Mouse (Mus musculus) cerebellum, adult 18-20 months (tissue): ENCODE data around the gene Ubtfl1.
"Not testable (repeated sequence)": the region's sequence is repeated elsewhere in the genome, so short reads cannot be mapped to it uniquely, and the experiment has no call there.

Experiments
- DNase-seq, 2 experiments: peaks; one replicate each; pipeline ENCODE4 v3.0.0; 2021

Ubtfl1 gene

DNA sequence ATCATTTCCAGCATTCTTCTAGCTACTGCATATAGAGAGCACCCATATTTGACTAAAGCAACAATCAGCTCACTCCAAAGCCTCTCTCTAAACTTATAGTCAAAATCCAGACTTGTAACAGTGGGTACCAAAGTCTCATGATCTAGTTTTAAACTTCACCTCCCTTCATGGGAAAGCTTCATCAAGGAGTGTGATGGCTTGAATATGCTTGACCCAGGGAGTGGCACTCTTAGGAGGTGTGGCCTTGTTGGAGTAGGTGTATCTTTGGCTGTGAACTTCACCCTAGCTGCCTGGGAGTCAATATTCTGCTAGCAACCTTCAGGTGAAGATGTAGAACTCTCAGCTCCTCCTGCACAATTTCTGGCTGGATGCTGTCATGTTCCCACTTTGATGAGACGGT, at the start of gene Ubtfl1:
Gene Ubtfl1 (plus strand): TSS at position 301 of the 400 bp plus-strand sequence.
- DNase-seq, result no peak

- DNase-seq, result not testable (repeated sequence)
Observed at GRCm38 (mm10) chr9:18373026-18373425, 31.2 kb upstream of the Ubtfl1 start.

DNA sequence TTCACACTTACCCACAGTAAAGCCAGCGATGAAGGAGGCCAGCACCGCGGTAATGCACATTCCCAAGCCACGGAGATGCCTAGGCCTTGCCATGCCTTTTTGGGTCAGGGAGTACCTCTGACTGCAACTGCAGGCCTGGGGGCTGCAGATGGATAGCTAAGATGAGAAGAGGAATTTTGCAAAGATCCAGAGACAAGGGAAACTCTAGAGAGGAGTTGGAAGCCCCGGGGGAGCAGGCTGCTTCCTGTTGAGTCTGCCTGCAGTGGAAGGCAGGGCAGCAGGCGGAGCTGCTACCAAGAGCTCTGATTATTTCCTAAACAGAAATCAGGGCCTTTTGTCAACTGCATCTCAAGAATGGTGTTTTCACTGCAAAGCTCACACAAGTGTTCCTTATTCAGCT, 18.4 kb upstream of the Ubtfl1 start:
- DNase-seq, result no peak

GRCm38 (mm10) chr9:18399629-18400028, 4.6 kb upstream of the Ubtfl1 start:
- DNase-seq, result no peak

DNA sequence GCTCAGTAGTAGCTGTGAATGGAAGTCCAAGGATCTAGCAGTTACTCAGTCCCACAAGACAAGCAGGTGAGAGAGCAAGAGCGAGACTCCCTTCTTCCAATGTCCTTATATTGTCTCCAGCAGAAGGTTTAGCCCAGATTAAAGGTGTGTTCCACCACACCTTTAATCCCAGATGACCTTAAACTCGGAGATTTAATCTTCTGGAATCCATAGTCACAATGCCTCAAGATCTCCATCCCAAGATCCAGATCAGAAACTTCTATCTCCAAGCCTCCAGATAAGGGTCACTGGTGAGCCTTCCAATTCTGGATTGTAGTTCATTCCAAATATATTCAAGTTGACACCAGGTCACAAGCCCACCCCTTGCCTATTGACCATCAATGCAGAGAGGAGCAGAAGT, 1.3 kb upstream of the Ubtfl1 start, which contains the start of gene Naalad2:
Gene Naalad2 (minus strand): TSS at position 101 of the 400 bp plus-strand sequence.
- not testable (repeated sequence) for DNase-seq

DNA sequence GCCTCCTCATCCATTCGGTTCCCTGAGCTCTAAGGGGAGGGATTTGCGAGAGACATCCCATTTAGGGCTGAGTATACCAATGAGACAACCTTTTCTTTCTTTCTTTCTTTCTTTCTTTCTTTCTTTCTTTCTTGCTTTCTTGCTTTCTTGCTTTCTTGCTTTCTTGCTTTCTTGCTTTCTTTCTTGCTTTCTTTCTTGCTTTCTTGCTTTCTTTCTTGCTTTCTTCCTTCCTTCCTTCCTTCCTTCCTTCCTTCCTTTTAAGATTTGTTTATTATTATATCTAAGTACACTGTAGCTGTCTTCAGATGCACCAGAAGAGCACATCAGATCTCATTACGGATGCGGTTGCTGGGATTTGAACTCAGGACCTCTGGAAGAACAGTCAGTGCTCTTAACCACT, 8.2 kb downstream of the Ubtfl1 start:
- not testable (repeated sequence) for DNase-seq

- DNase-seq, result no peak
Observed at GRCm38 (mm10) chr9:18430354-18430753, 26.1 kb downstream of the Ubtfl1 start, which contains the start of gene Mbd3l2. Mbd3l2 (plus strand) TSS chr9:18430654.

GRCm38 (mm10) chr9:18431687-18432086, 27.5 kb downstream of the Ubtfl1 start:
- DNase-seq, result no peak

DNA sequence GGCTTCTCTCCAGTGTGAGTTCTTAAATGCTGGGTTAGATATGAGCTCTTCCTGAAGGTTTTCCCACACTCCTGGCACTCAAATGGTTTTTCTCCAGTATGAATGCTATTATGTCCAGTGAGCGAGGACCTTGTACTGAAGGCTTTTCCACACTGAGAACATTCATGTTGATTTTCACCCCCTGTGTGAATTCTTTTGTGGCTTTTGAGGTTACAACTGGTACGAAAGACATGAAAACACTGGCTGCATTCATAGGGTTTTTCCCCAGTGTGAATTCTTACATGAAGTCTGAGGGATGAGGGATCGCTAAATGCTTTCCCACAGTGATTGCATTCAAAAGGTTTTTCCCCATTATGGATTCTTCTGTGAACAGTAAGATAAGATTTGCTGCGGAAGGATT, 52.3 kb downstream of the Ubtfl1 start:
- no peak for DNase-seq
